Mouse (Mus musculus): ENCODE results near the gene Herc1.

GRCm38 (mm10) chr9:66507684-66508083 lies 157.4 kb downstream of the Herc1 start:
- TF ChIP-seq CTCF (IDR thresholded peaks at IDR 0.05; ENCODE audit: low read depth) (no peak), EP300 (IDR thresholded peaks at IDR 0.05; ENCODE audit: low read depth) (no peak)

Data from heart, postnatal 0 days (tissue).